Mouse (Mus musculus): ENCODE measurements around the gene Ilf3. TPM values are rescaled to one million over a fixed set of nuclear protein-coding genes. Genes with fewer than 3 reads are reported as not detected.

Ilf3 gene
- polyA plus RNA-seq, 1 experiment, result 56.6 TPM

DNA sequence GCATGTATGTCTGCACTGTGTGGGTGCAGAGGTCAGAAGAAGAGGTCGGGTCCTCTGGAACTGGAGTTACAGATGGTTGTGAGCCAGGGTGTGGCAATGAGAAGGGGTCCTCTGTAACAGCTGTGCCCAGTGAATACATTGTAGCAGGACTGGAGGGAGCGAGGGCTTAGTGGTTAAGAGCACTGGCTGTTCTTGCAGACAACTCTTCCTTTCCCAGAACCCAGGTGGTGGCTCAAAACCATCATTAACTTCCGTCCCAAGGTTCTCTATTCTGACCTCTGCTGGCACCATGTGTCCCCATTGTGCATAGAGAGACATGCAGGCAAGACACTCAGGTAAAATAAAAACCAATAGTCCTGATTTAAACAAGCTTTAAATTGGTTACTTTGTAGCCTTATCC, 40.1 kb upstream of the Ilf3 start:
- H3K4me3 ChIP-seq, result no peak overlapping the region
- no peaks in the 10 kb centered on the region for H3K36me3 ChIP-seq (ENCODE audit: control insufficient read depth, insufficient read depth)
- no peaks in the 10 kb centered on the region for H3K27me3 ChIP-seq (ENCODE audit: control insufficient read depth, insufficient read depth, insufficient read length)
- TF ChIP-seq REST (IDR thresholded peaks at IDR 0.05; ENCODE audit: insufficient read depth, insufficient read length), result no peak
- peak in 1 of 3 experiments; percentile 55 for TF ChIP-seq MYOD1 (IDR thresholded peaks at IDR 0.05; ENCODE audit: control insufficient read depth in 1 of 3, insufficient read length in 2 of 3, low read depth in 2 of 3)
- TF ChIP-seq MYOG (IDR thresholded peaks at IDR 0.05; ENCODE audit: control insufficient read depth in 1 of 3, insufficient read depth in 1 of 3, insufficient read length in 2 of 3, low read depth in 2 of 3), result peak in 1 of 3 experiments; percentile 51
- H3ac ChIP-seq (ENCODE audit: control insufficient read depth, insufficient read length), result no peak overlapping the region
- no peak overlapping the region for H3K4me2 ChIP-seq (ENCODE audit: low read depth)
- peaks cover 60% of the 10 kb centered on the region for H3K79me2 ChIP-seq (ENCODE audit: control insufficient read depth, insufficient read depth)

DNA sequence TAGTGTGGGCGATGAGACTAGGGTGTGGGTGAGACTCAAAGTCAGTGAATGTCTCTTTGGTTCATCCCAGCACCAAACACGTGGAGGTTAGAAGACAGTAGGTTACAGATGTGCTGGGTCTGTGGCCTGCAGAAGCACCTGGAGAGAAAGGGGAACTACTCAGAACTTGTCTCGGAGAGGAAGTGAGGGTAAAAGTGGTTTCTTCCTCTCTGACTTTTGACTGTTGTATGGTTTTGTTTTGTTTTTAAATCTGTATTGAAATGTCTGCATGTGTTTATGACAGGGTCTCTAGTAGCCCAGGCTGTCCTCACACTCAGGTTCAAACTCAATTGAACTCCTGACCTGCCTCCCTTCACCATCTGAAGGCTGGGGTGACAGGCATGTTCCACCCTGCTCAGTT, 39.6 kb upstream of the Ilf3 start:
- H3K4me2 ChIP-seq (ENCODE audit: low read depth), result no peak overlapping the region
- H3K79me2 ChIP-seq (ENCODE audit: control insufficient read depth, insufficient read depth), result peaks cover 56% of the 10 kb centered on the region
- no peak overlapping the region for H3ac ChIP-seq (ENCODE audit: control insufficient read depth, insufficient read length)
- H3K36me3 ChIP-seq (ENCODE audit: control insufficient read depth, insufficient read depth), result no peaks in the 10 kb centered on the region
- H3K27me3 ChIP-seq (ENCODE audit: control insufficient read depth, insufficient read depth, insufficient read length), result no peaks in the 10 kb centered on the region
- no peak for TF ChIP-seq MAX (IDR thresholded peaks at IDR 0.05; ENCODE audit: low read depth)
- no peak for TF ChIP-seq E2F4 (IDR thresholded peaks at IDR 0.05; ENCODE audit: insufficient read depth)
- no peak for TF ChIP-seq POLR2AphosphoS2 (IDR thresholded peaks at IDR 0.05; ENCODE audit: insufficient read length, low read depth)
- TF ChIP-seq TCF12 (IDR thresholded peaks at IDR 0.05; ENCODE audit: insufficient read depth, poor library complexity, severe bottlenecking), result no peak
- no peak overlapping the region for H3K4me3 ChIP-seq

DNA sequence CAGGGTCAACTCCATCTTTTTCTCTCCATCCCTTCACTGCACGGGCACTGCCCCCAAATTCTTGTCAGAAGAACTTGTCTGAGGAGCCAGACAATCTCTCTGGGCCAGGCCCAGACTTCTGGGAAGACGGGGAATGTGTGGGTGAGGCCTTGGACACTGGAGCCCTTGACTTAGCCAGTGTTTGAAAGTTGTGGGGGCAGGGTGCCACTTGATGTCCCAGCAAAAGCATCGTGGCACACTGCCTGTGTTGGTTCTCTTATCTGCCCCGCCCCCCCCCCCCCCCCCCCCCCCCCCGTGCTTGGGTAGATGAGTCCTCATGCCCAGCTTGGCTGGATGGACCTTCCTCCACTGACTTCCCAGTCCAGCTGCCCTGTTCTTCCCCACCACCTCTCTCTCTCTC, 38.6 kb upstream of the Ilf3 start:
- no peaks in the 10 kb centered on the region for H3K36me3 ChIP-seq (ENCODE audit: control insufficient read depth, insufficient read depth)
- no peak overlapping the region for H3K4me2 ChIP-seq (ENCODE audit: low read depth)
- no peaks in the 10 kb centered on the region for H3K27me3 ChIP-seq (ENCODE audit: control insufficient read depth, insufficient read depth, insufficient read length)
- H3K79me2 ChIP-seq (ENCODE audit: control insufficient read depth, insufficient read depth), result peaks cover 46% of the 10 kb centered on the region
- H3K4me3 ChIP-seq, result no peak overlapping the region
- TF ChIP-seq TCF3 (IDR thresholded peaks at IDR 0.05; ENCODE audit: insufficient read length, low read depth) (no peak), CEBPB (IDR thresholded peaks at IDR 0.05; ENCODE audit: insufficient read depth, poor library complexity, severe bottlenecking) (no peak), USF1 (IDR thresholded peaks at IDR 0.05; ENCODE audit: low read depth) (no peak), MAX (IDR thresholded peaks at IDR 0.05; ENCODE audit: low read depth) (no peak), MYOG (IDR thresholded peaks at IDR 0.05; ENCODE audit: control insufficient read depth in 1 of 3, insufficient read depth in 1 of 3, insufficient read length in 2 of 3, low read depth in 2 of 3) (no peak), TCF12 (IDR thresholded peaks at IDR 0.05; ENCODE audit: insufficient read depth, poor library complexity, severe bottlenecking) (no peak), REST (IDR thresholded peaks at IDR 0.05; ENCODE audit: insufficient read depth, insufficient read length) (no peak), MYOD1 (IDR thresholded peaks at IDR 0.05; ENCODE audit: control insufficient read depth in 1 of 3, insufficient read length in 2 of 3, low read depth in 2 of 3) (no peak), E2F4 (IDR thresholded peaks at IDR 0.05; ENCODE audit: insufficient read depth) (no peak), POLR2AphosphoS2 (IDR thresholded peaks at IDR 0.05; ENCODE audit: insufficient read length, low read depth) (no peak), POLR2A (IDR thresholded peaks at IDR 0.05; ENCODE audit: insufficient read length, low read depth) (no peak)
- no peak overlapping the region for H3ac ChIP-seq (ENCODE audit: control insufficient read depth, insufficient read length)

- TF ChIP-seq SRF (IDR thresholded peaks at IDR 0.05; ENCODE audit: control insufficient read depth, insufficient read length, low read depth), result no peak
- Histone ChIP-seq H3K4me2 (ENCODE audit: low read depth) (peak overlapping the region; percentile 12), H3K36me3 (ENCODE audit: control insufficient read depth, insufficient read depth) (no peaks in the 10 kb centered on the region), H3K27me3 (ENCODE audit: control insufficient read depth, insufficient read depth, insufficient read length) (no peaks in the 10 kb centered on the region), H3K79me2 (ENCODE audit: control insufficient read depth, insufficient read depth) (peaks cover 38% of the 10 kb centered on the region), H3K4me3 (no peak overlapping the region), H3ac (ENCODE audit: control insufficient read depth, insufficient read length) (no peak overlapping the region)
Observed at GRCm38 (mm10) chr9:21329699-21330289, 37.9 kb upstream of the Ilf3 start.

GRCm38 (mm10) chr9:21331365-21332140, 36.1 kb upstream of the Ilf3 start:
- TF ChIP-seq MAX (IDR thresholded peaks at IDR 0.05; ENCODE audit: low read depth), result no peak
- TF ChIP-seq POLR2AphosphoS2 (IDR thresholded peaks at IDR 0.05; ENCODE audit: insufficient read length, low read depth), result no peak
- TF ChIP-seq USF1 (IDR thresholded peaks at IDR 0.05; ENCODE audit: low read depth), result no peak
- no peak for TF ChIP-seq REST (IDR thresholded peaks at IDR 0.05; ENCODE audit: insufficient read depth, insufficient read length)
- no peak for TF ChIP-seq SRF (IDR thresholded peaks at IDR 0.05; ENCODE audit: control insufficient read depth, insufficient read length, low read depth)
- TF ChIP-seq MYOD1 (IDR thresholded peaks at IDR 0.05; ENCODE audit: control insufficient read depth in 1 of 3, insufficient read length in 2 of 3, low read depth in 2 of 3), result no peak
- TF ChIP-seq MYOG (IDR thresholded peaks at IDR 0.05; ENCODE audit: control insufficient read depth in 1 of 3, insufficient read depth in 1 of 3, insufficient read length in 2 of 3, low read depth in 2 of 3), result no peak
- no peak for TF ChIP-seq TCF3 (IDR thresholded peaks at IDR 0.05; ENCODE audit: insufficient read length, low read depth)
- TF ChIP-seq TCF12 (IDR thresholded peaks at IDR 0.05; ENCODE audit: insufficient read depth, poor library complexity, severe bottlenecking), result no peak
- no peak overlapping the region for H3ac ChIP-seq (ENCODE audit: control insufficient read depth, insufficient read length)
- no peaks in the 10 kb centered on the region for H3K27me3 ChIP-seq (ENCODE audit: control insufficient read depth, insufficient read depth, insufficient read length)
- no peak overlapping the region for H3K4me3 ChIP-seq
- H3K79me2 ChIP-seq (ENCODE audit: control insufficient read depth, insufficient read depth), result peaks cover 31% of the 10 kb centered on the region
- peak overlapping the region; percentile 61 for H3K4me2 ChIP-seq (ENCODE audit: low read depth)
- H3K36me3 ChIP-seq (ENCODE audit: control insufficient read depth, insufficient read depth), result no peaks in the 10 kb centered on the region

All from myocyte (in vitro differentiated cells).